Mouse (Mus musculus): Measurements from ENCODE around the gene Epn1. TPM values are rescaled to one million over a fixed set of nuclear protein-coding genes. Genes with fewer than 3 reads are reported as not detected.

The Epn1 gene
- polyA plus RNA-seq (2015; fragmentation: Nextera tagmentation; extraction: Ambion mirVana), result 55.5 and 62.2 TPM in 2 replicates

DNA sequence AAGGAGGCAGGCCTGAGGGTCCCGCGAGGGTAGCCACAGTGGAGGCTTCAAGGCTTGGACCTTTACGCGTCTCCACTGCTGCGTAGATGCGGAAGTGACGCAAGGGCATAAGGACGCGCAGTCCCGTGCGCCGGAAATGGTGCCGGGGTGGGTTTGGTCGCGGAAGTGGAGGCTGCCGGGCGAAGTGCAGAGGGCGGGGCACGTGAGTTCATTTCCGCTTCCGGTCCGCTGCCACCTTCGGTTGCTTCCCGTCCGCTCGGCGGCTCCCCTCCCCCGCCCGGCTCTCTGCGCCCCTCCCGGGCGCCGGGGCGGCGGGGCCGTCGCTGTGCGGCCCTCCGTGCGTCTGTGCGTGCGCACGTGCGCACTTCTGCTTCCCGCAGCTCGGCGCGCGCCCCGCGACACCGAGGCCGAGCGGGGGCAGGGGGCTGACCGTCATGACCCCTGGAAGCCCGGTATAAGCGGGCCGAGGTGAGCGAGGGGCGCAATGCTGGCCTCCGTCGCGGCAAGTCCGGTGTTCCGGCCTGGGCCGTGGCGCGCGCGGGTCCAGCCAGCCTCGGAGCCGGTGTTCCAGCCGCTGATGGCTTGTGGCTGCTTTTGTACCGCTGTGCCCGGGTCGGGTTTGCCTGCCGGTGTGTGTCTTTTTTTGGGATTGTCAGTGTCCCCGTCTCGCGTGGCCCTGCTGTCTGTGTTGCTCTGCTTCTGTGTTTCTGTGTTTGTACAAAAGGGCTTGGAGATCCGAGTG lies at the start of gene Epn1:
Gene Epn1 (plus strand): TSS at position 226 of the 742 bp plus-strand sequence.
- ATAC-seq (replicated peaks; ENCODE audit: low FRiP score), result peak; percentile 97
- peaks cover 68% of the 10 kb centered on the region for H3K36me3 ChIP-seq

DNA sequence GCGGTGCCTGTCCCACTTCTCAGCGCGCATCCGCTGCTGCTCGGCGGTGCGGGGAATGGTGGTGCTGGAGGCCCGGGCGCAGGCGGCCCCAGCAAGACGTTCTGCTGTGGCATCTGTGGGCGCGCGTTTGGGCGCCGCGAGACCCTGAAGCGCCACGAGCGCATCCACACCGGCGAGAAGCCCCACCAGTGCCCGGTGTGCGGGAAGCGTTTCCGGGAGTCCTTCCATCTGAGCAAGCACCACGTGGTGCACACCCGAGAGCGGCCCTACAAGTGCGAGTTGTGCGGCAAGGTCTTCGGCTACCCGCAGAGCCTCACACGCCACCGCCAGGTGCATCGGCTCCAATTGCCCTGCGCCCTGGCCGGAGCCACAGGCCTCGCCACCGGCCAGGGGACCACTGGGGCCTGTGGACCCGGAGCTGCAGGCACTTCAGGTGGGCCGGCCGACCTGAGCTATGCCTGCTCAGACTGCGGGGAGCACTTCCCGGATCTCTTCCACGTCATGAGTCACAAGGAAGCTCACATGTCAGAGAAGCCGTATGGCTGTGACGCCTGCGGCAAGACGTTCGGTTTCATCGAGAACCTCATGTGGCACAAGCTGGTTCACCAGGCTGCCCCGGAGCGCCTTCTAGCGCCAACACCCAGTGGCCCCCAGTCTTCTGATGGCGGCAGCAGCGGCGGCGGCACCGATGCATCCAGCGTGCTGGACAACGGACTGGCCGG lies 49.3 kb upstream of the Epn1 start:
- H3K4me3 ChIP-seq (replicated peaks), result no peak overlapping the region
- peaks cover 38% of the 10 kb centered on the region for H3K9me3 ChIP-seq (replicated peaks)
- H3K4me2 ChIP-seq, result no peak overlapping the region
- no peaks in the 10 kb centered on the region for H3K4me1 ChIP-seq
- peaks cover 98% of the 10 kb centered on the region for H3K36me3 ChIP-seq
- H3K9ac ChIP-seq, result no peak overlapping the region
- no peak for ATAC-seq (replicated peaks; ENCODE audit: low FRiP score)
- 83% methylated on average over 63 of the region's 63 CpGs for WGBS
- H3K27ac ChIP-seq, result no peak overlapping the region
- H3K27me3 ChIP-seq, result no peaks in the 10 kb centered on the region

More for the DNA sequence above, at the start of gene Epn1:
- H3K4me1 ChIP-seq, result peaks cover 24% of the 10 kb centered on the region
- WGBS, result under 1% methylated on average over 78 of the region's 81 CpGs
- H3K27ac ChIP-seq, result peak within 1 kb of the TSS; percentile 96
- peak within 1 kb of the TSS; percentile 76 for H3K4me2 ChIP-seq
- H3K4me3 ChIP-seq (replicated peaks), result peak within 1 kb of the TSS; percentile 99
- H3K27me3 ChIP-seq, result no peaks in the 10 kb centered on the region
- H3K9me3 ChIP-seq (replicated peaks), result no peaks in the 10 kb centered on the region
- peak within 1 kb of the TSS; percentile 98 for H3K9ac ChIP-seq

GRCm38 (mm10) chr7:5031496-5031895 lies 48.5 kb upstream of the Epn1 start:
- H3K9me3 ChIP-seq (replicated peaks), result peaks cover 38% of the 10 kb centered on the region
- H3K27ac ChIP-seq, result no peak overlapping the region
- H3K36me3 ChIP-seq, result peaks cover 98% of the 10 kb centered on the region
- no peak overlapping the region for H3K4me3 ChIP-seq (replicated peaks)
- ATAC-seq (replicated peaks; ENCODE audit: low FRiP score), result 0 out of 2 replicates have a peak, but pooled peaks have one; percentile 10
- no peaks in the 10 kb centered on the region for H3K27me3 ChIP-seq
- no peak overlapping the region for H3K9ac ChIP-seq
- 82% methylated on average over 46 of the region's 46 CpGs for WGBS
- no peak overlapping the region for H3K4me2 ChIP-seq
- no peaks in the 10 kb centered on the region for H3K4me1 ChIP-seq

- 88% methylated on average over 3 of the region's 3 CpGs for WGBS
- no peaks in the 10 kb centered on the region for H3K27me3 ChIP-seq
- no peak within 1 kb of the TSS for H3K9ac ChIP-seq
Measured at GRCm38 (mm10) chr7:5033818-5034217, 46.2 kb upstream of the Epn1 start, which contains the start of gene 4632433K11Rik. 4632433K11Rik (plus strand) TSS chr7:5034118.

DNA sequence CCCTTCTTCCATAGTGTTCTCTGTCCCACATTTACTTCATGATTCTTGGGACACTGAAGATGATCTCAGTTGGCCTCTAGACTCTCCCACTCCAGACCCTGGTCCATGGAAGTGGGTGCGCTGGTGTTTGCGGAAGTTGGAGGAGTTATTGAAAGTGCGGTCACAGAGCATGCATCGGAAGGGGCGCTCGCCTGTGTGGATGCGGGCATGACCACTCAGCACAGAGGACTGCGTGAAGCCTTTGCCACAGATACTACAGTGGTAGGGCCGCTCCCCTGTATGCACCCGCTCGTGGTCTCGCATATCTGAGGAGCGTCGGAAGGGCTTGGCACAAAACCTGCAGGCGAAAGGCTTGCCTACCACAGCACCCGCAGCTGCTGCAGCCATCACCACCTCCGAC lies 44.4 kb upstream of the Epn1 start:
- H3K4me3 ChIP-seq (replicated peaks), result no peak overlapping the region
- no peak for ATAC-seq (replicated peaks; ENCODE audit: low FRiP score)
- no peak overlapping the region for H3K9ac ChIP-seq
- no peak overlapping the region for H3K4me2 ChIP-seq
- H3K27ac ChIP-seq, result no peak overlapping the region
- WGBS, result 95% methylated on average over 17 of the region's 17 CpGs
- peaks cover 11% of the 10 kb centered on the region; the same call in 1 of the 2 replicates for H3K4me1 ChIP-seq
- H3K27me3 ChIP-seq, result no peaks in the 10 kb centered on the region
- H3K36me3 ChIP-seq, result peaks cover 61% of the 10 kb centered on the region
- H3K9me3 ChIP-seq (replicated peaks), result peaks cover 16% of the 10 kb centered on the region

More at GRCm38 (mm10) chr7:5033818-5034217, 46.2 kb upstream of the Epn1 start, which contains the start of gene 4632433K11Rik:
- H3K9me3 ChIP-seq (replicated peaks), result peaks cover 34% of the 10 kb centered on the region
- H3K4me3 ChIP-seq (replicated peaks), result no peak within 1 kb of the TSS
- H3K36me3 ChIP-seq, result peaks cover 77% of the 10 kb centered on the region
- H3K27ac ChIP-seq, result no peak within 1 kb of the TSS
- no peak for ATAC-seq (replicated peaks; ENCODE audit: low FRiP score)
- H3K4me2 ChIP-seq, result no peak within 1 kb of the TSS
- peaks cover 3% of the 10 kb centered on the region; the same call in 1 of the 2 replicates for H3K4me1 ChIP-seq

GRCm38 (mm10) chr7:5036136-5036535 lies 43.9 kb upstream of the Epn1 start:
- H3K4me1 ChIP-seq, result peaks cover 11% of the 10 kb centered on the region; the same call in 1 of the 2 replicates
- H3K27me3 ChIP-seq, result no peaks in the 10 kb centered on the region
- no peak overlapping the region for H3K4me2 ChIP-seq
- H3K36me3 ChIP-seq, result peaks cover 57% of the 10 kb centered on the region
- no peak overlapping the region for H3K4me3 ChIP-seq (replicated peaks)
- H3K9me3 ChIP-seq (replicated peaks), result peaks cover 11% of the 10 kb centered on the region
- H3K27ac ChIP-seq, result no peak overlapping the region
- ATAC-seq (replicated peaks; ENCODE audit: low FRiP score), result no peak
- 90% methylated on average over 9 of the region's 9 CpGs for WGBS
- no peak overlapping the region for H3K9ac ChIP-seq

GRCm38 (mm10) chr7:5037026-5037425 lies 43.0 kb upstream of the Epn1 start:
- 94% methylated on average over 7 of the region's 7 CpGs for WGBS
- peaks cover 11% of the 10 kb centered on the region; the same call in 1 of the 2 replicates for H3K4me1 ChIP-seq
- no peak for ATAC-seq (replicated peaks; ENCODE audit: low FRiP score)
- H3K9me3 ChIP-seq (replicated peaks), result peaks cover 2% of the 10 kb centered on the region; the same call in 1 of the 2 replicates
- H3K9ac ChIP-seq, result no peak overlapping the region
- no peak overlapping the region for H3K27ac ChIP-seq
- no peak overlapping the region for H3K4me3 ChIP-seq (replicated peaks)
- H3K27me3 ChIP-seq, result no peaks in the 10 kb centered on the region
- peaks cover 52% of the 10 kb centered on the region for H3K36me3 ChIP-seq
- H3K4me2 ChIP-seq, result no peak overlapping the region

DNA sequence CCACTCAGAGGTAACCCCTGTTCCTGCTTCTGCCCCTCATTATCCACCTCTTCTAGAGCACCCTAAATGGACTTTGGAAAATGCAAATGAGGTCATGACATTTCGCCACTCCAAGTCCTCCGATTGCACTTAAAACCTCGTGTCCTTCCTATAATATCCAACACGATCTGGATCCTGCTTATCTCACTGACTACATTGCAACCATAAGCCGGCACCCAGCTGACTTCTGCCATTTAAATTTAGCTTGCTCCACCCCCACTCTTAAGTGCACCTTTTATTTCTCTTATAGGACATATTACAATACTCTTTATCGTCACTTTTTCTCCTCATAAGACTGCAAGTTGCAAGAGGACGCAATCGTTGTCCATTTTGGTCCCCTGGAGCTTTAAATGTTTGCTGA lies 42.6 kb upstream of the Epn1 start:
- H3K9ac ChIP-seq, result peak overlapping the region; percentile 80; the same call in 1 of the 2 replicates
- 91% methylated on average over 8 of the region's 8 CpGs for WGBS

GRCm38 (mm10) chr7:5038109-5038732 lies 41.8 kb upstream of the Epn1 start, which contains the start of gene Zfp784:
Zfp784 (minus strand) TSS chr7:5038446.
- Histone ChIP-seq H3K9ac (peak within 1 kb of the TSS; percentile 80), H3K27me3 (no peaks in the 10 kb centered on the region), H3K27ac (peak within 1 kb of the TSS; percentile 97), H3K36me3 (peaks cover 40% of the 10 kb centered on the region), H3K9me3 (replicated peaks) (no peaks in the 10 kb centered on the region), H3K4me1 (peaks cover 11% of the 10 kb centered on the region; the same call in 1 of the 2 replicates), H3K4me3 (replicated peaks) (peak within 1 kb of the TSS; percentile 67), H3K4me2 (peak within 1 kb of the TSS; percentile 62)
- peak; percentile 98 for ATAC-seq (replicated peaks; ENCODE audit: low FRiP score)
- under 1% methylated on average over 48 of the region's 48 CpGs for WGBS

More for the DNA sequence above, 42.6 kb upstream of the Epn1 start:
- no peaks in the 10 kb centered on the region for H3K9me3 ChIP-seq (replicated peaks)
- ATAC-seq (replicated peaks; ENCODE audit: low FRiP score), result no peak
- no peaks in the 10 kb centered on the region for H3K27me3 ChIP-seq
- peaks cover 11% of the 10 kb centered on the region; the same call in 1 of the 2 replicates for H3K4me1 ChIP-seq
- H3K4me2 ChIP-seq, result peak overlapping the region; percentile 62
- H3K36me3 ChIP-seq, result peaks cover 48% of the 10 kb centered on the region
- peak overlapping the region; percentile 67 for H3K4me3 ChIP-seq (replicated peaks)
- H3K27ac ChIP-seq, result peak overlapping the region; percentile 97

DNA sequence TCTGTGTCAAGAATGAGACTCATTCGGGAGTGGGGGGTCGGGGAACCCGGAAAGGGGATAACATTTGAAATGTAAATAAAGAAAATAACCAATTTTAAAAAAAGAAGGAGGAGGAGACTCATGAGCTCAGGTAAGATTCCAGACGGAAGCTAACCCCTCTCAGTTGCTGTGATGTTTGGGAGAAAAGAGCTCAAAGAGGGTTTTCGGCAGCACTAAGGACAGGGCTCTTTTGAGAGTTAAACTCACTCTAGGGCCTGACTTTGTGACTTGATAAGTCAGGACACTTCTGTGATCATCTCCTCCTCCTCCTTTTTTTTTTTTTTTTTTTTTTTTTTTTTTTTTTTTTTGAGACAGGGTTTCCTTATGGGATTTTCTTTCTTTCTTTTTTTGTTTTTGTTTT lies 41.1 kb upstream of the Epn1 start:
- WGBS, result 42% methylated on average over 5 of the region's 5 CpGs
- peak overlapping the region; percentile 97; the same call in 1 of the 2 replicates for H3K27ac ChIP-seq
- peak overlapping the region; percentile 62 for H3K4me2 ChIP-seq
- no peak for ATAC-seq (replicated peaks; ENCODE audit: low FRiP score)
- peak overlapping the region; percentile 80 for H3K9ac ChIP-seq
- H3K36me3 ChIP-seq, result peaks cover 33% of the 10 kb centered on the region
- H3K27me3 ChIP-seq, result no peaks in the 10 kb centered on the region
- H3K4me1 ChIP-seq, result peaks cover 11% of the 10 kb centered on the region; the same call in 1 of the 2 replicates
- peak overlapping the region; percentile 67 for H3K4me3 ChIP-seq (replicated peaks)
- H3K9me3 ChIP-seq (replicated peaks), result no peaks in the 10 kb centered on the region

DNA sequence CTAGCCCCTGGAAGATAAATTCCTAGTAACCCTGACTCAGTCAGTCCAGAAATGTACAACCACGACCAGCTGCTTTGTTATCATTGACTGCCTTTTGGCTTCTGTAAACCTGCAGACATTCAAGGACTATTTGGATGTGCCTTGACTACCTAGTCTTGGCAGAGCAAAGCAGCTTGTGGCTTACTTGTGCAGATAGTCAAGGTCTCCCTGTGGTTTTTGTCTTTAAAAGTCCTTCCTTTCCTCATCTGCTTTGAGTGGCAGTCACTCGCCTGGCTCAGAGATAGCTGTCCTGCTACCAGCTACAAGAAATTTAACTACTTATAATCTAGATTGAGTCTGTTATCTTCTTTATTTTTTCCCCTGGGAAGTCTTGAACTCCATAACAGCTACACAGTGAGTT lies 35.1 kb upstream of the Epn1 start:
- H3K27me3 ChIP-seq, result no peaks in the 10 kb centered on the region
- H3K27ac ChIP-seq, result no peak overlapping the region
- no peak for ATAC-seq (replicated peaks; ENCODE audit: low FRiP score)
- no peak overlapping the region for H3K9ac ChIP-seq
- 85% methylated on average over 2 of the region's 2 CpGs for WGBS
- H3K9me3 ChIP-seq (replicated peaks), result no peaks in the 10 kb centered on the region
- H3K4me2 ChIP-seq, result no peak overlapping the region
- no peak overlapping the region for H3K4me3 ChIP-seq (replicated peaks)
- peaks cover 7% of the 10 kb centered on the region; the same call in 1 of the 2 replicates for H3K36me3 ChIP-seq
- no peaks in the 10 kb centered on the region for H3K4me1 ChIP-seq

Measured in kidney, embryonic 15.5 days (tissue).